Mouse (Mus musculus) midbrain, postnatal 0 days (tissue): ENCODE measurements around the gene Als2. TPM values are rescaled to one million over a fixed set of nuclear protein-coding genes. Genes with fewer than 3 reads are reported as not detected.

Source experiments
- ATAC-seq: fragments of 200-750 bp; cut with Nextera tagmentation; 2 replicates; pipeline ENCODE4 v1.8.0; 2017; ENCODE audit warnings: moderate number of reproducible peaks, mild to moderate bottlenecking, moderate TSS enrichment, moderate library complexity; ENCODE audit not compliant: low FRiP score
- DNase-seq: peaks from one replicate; pipeline ENCODE4 v3.0.0-alpha.2; 2015; ENCODE audit warnings: low spot score
- H3K27ac ChIP-seq: fragments of 300-500 bp; sonication (generic); 2 replicates; pipeline ENCODE4 v1.5.1; 2014; ENCODE audit warnings: low read depth, mild to moderate bottlenecking, low read length, mixed read lengths
- H3K27me3 ChIP-seq: fragments of 300-500 bp; sonication (generic); 2 replicates; pipeline ENCODE4 v1.6.1; 2014; ENCODE audit warnings: low read length, control low read depth, mixed read lengths; ENCODE audit not compliant: insufficient read depth
- H3K36me3 ChIP-seq: fragments of 300-500 bp; sonication (generic); 2 replicates; pipeline ENCODE4 v1.6.1; 2014; ENCODE audit warnings: low read length, control low read depth, mixed read lengths; ENCODE audit not compliant: insufficient read depth
- H3K4me1 ChIP-seq: fragments of 300-500 bp; sonication (generic); 2 replicates; pipeline ENCODE4 v1.6.1; 2014; ENCODE audit warnings: mild to moderate bottlenecking, control low read depth, antibody characterized with exemption, low read length, mixed read lengths; ENCODE audit not compliant: insufficient read depth
- H3K4me2 ChIP-seq: fragments of 300-500 bp; sonication (generic); 2 replicates; pipeline ENCODE4 v1.6.1; 2014; ENCODE audit warnings: low read depth, mild to moderate bottlenecking, low read length, mixed read lengths; ENCODE audit not compliant: poor library complexity, severe bottlenecking
- H3K4me3 ChIP-seq: fragments of 300-500 bp; sonication (generic); 2 replicates; pipeline ENCODE4 v1.5.1; 2014; ENCODE audit warnings: low read depth, mild to moderate bottlenecking, low read length, moderate library complexity
- H3K9ac ChIP-seq: fragments of 300-500 bp; sonication (generic); replicated peaks from 2 replicates; pipeline ENCODE4 v1.6.1; 2014; ENCODE audit warnings: mild to moderate bottlenecking, low read length, moderate library complexity, mixed read lengths; ENCODE audit not compliant: poor library complexity, severe bottlenecking
- H3K9me3 ChIP-seq: fragments of 300-500 bp; sonication (generic); 2 replicates; pipeline ENCODE4 v1.6.1; 2016; ENCODE audit warnings: low read length, control low read depth
- CTCF ChIP-seq: IDR thresholded peaks from 2 replicates; pipeline ENCODE4 v1.5.1; 2016; ENCODE audit warnings: antibody characterized with exemption, mild to moderate bottlenecking
- WGBS: fragments of 180-500 bp; shearing (Covaris S2); extraction: QIAGEN DNeasy Blood & Tissue Kit; methylation state at CpG from one replicate; pipeline ENCODE4 v1.1.7; 2014; 5-methylcytosine and 5-hydroxymethylcytosine counted together
- polyA plus RNA-seq: library from polyadenylated mRNA; unstranded; fragments of >200 nt; fragmentation: Nextera tagmentation; extraction: Ambion mirVana; gene quantifications from 2 replicates; pipeline ENCODE4 v1.2.1, GENCODE M21; 2015
- total RNA-seq: library from RNA; depleted of rRNA; stranded (reverse); fragments of >200 nt; gene quantifications from 2 replicates; pipeline ENCODE4 v1.2.3, GENCODE M21; 2014

The Als2 gene
- total and polyA plus RNA-seq, 2 experiments from 2014 or later = 13.2 to 37.7 TPM

GRCm38 (mm10) chr1:59186317-59186716 is 50.7 kb downstream of the Als2 start:
- Histone ChIP-seq H3K27me3 (no peaks in the 10 kb centered on the region), H3K9ac (no peak overlapping the region), H3K36me3 (peaks cover 53% of the 10 kb centered on the region), H3K27ac (no peak overlapping the region), H3K4me2 (no peak overlapping the region), H3K4me1 (no peaks in the 10 kb centered on the region), H3K9me3 (no peaks in the 10 kb centered on the region), H3K4me3 (no peak overlapping the region)
- no peak for ATAC-seq
- 79% methylated on average over 10 of the region's 10 CpGs for WGBS
- DNase-seq = no peak
- TF ChIP-seq CTCF = no peak

GRCm38 (mm10) chr1:59185410-59185809 is 51.6 kb downstream of the Als2 start:
- 94% methylated on average over 9 of the region's 9 CpGs for WGBS
- no peak for DNase-seq
- Histone ChIP-seq H3K36me3 (peaks cover 45% of the 10 kb centered on the region), H3K4me2 (no peak overlapping the region), H3K9me3 (no peaks in the 10 kb centered on the region), H3K27me3 (no peaks in the 10 kb centered on the region), H3K27ac (no peak overlapping the region), H3K9ac (no peak overlapping the region), H3K4me1 (no peaks in the 10 kb centered on the region), H3K4me3 (no peak overlapping the region)
- no peak for ATAC-seq
- TF ChIP-seq CTCF = no peak

GRCm38 (mm10) chr1:59183045-59183444 is 54.0 kb downstream of the Als2 start:
- Histone ChIP-seq H3K4me2 (no peak overlapping the region), H3K9ac (no peak overlapping the region), H3K36me3 (peaks cover 63% of the 10 kb centered on the region), H3K4me3 (no peak overlapping the region), H3K9me3 (no peaks in the 10 kb centered on the region), H3K27me3 (no peaks in the 10 kb centered on the region), H3K27ac (no peak overlapping the region), H3K4me1 (no peaks in the 10 kb centered on the region)
- 92% methylated on average over 4 of the region's 4 CpGs for WGBS
- TF ChIP-seq CTCF = no peak
- ATAC-seq (no peak), DNase-seq (no peak)

GRCm38 (mm10) chr1:59182373-59182772 is 54.7 kb downstream of the Als2 start:
- Histone ChIP-seq H3K4me2 (no peak overlapping the region), H3K4me3 (no peak overlapping the region), H3K9ac (no peak overlapping the region), H3K9me3 (no peaks in the 10 kb centered on the region), H3K4me1 (no peaks in the 10 kb centered on the region), H3K27me3 (no peaks in the 10 kb centered on the region), H3K27ac (no peak overlapping the region), H3K36me3 (peaks cover 63% of the 10 kb centered on the region)
- 89% methylated on average over 2 of the region's 2 CpGs for WGBS
- no peak for ATAC-seq
- DNase-seq = no peak
- no peak for TF ChIP-seq CTCF

GRCm38 (mm10) chr1:59180003-59180402 is 57.0 kb downstream of the Als2 start:
- Histone ChIP-seq H3K36me3 (peaks cover 65% of the 10 kb centered on the region), H3K27ac (no peak overlapping the region), H3K4me3 (no peak overlapping the region), H3K4me1 (no peaks in the 10 kb centered on the region), H3K4me2 (no peak overlapping the region), H3K27me3 (no peaks in the 10 kb centered on the region), H3K9ac (no peak overlapping the region), H3K9me3 (no peaks in the 10 kb centered on the region)
- DNase-seq (no peak), ATAC-seq (no peak)
- no peak for TF ChIP-seq CTCF
- WGBS = 93% methylated on average over 3 of the region's 3 CpGs

GRCm38 (mm10) chr1:59178401-59178800 is 58.6 kb downstream of the Als2 start:
- Histone ChIP-seq H3K4me3 (no peak overlapping the region), H3K4me1 (no peaks in the 10 kb centered on the region), H3K27me3 (no peaks in the 10 kb centered on the region), H3K36me3 (peaks cover 64% of the 10 kb centered on the region), H3K9ac (no peak overlapping the region), H3K9me3 (no peaks in the 10 kb centered on the region), H3K27ac (no peak overlapping the region), H3K4me2 (no peak overlapping the region)
- ATAC-seq (no peak), DNase-seq (no peak)
- 91% methylated on average over 10 of the region's 10 CpGs for whole genome bisulfite sequencing
- TF ChIP-seq CTCF = no peak
